Mouse (Mus musculus) ES-E14 (cell line): ENCODE data around the gene Dennd4a. TPM values are rescaled to one million over a fixed set of nuclear protein-coding genes. Genes with fewer than 3 reads are reported as not detected.

Experiments used
- DNase-seq: peaks from one replicate; pipeline ENCODE4 v3.0.0-alpha.2; 2013; ENCODE audit warnings: low read depth, low spot score
- H3K27ac ChIP-seq: 2 replicates; pipeline ENCODE4 v1.5.1; 2012; ENCODE audit warnings: low read depth, mild to moderate bottlenecking, low read length, moderate library complexity, mixed read lengths; ENCODE audit not compliant: poor library complexity, insufficient read depth, severe bottlenecking
- H3K36me3 ChIP-seq: 2 replicates; pipeline ENCODE4 v1.6.1; 2012; ENCODE audit warnings: mild to moderate bottlenecking, low read length, moderate library complexity, mixed read lengths; ENCODE audit not compliant: control insufficient read depth, poor library complexity, insufficient read depth, severe bottlenecking
- H3K4me1 ChIP-seq, 2 experiments: fragments of 150-350 bp in 1 of 2; sonication (generic) in 1 of 2; 2 replicates each; pipeline ENCODE4 v1.6.1; 2012; ENCODE audit warnings: low read length in 2 of 2, mild to moderate bottlenecking in 1 of 2, mixed read lengths in 1 of 2; ENCODE audit not compliant: control insufficient read depth in 2 of 2, insufficient read depth in 2 of 2, poor library complexity in 1 of 2
- H3K4me3 ChIP-seq, 2 experiments: fragments of 150-350 bp in 1 of 2; sonication (generic) in 1 of 2; 2 replicates each; pipeline ENCODE4 v1.5.1; 2012; ENCODE audit warnings: low read length in 2 of 2, low read depth in 1 of 2, mild to moderate bottlenecking in 1 of 2, mixed read lengths in 1 of 2; ENCODE audit not compliant: insufficient read depth in 1 of 2, poor library complexity in 1 of 2, severe bottlenecking in 1 of 2
- H3K9ac ChIP-seq: 2 replicates; pipeline ENCODE4 v1.6.1; 2012; ENCODE audit warnings: low read depth, mild to moderate bottlenecking, low read length, mixed read lengths; ENCODE audit not compliant: poor library complexity, insufficient read depth, severe bottlenecking
- H3K9me3 ChIP-seq: fragments of 150-350 bp; sonication (generic); 2 replicates; pipeline ENCODE4 v1.6.1; 2012; ENCODE audit warnings: low read depth, mild to moderate bottlenecking, low read length; ENCODE audit not compliant: control insufficient read depth, insufficient read depth
- CHD2 ChIP-seq: IDR thresholded peaks from 2 replicates; pipeline ENCODE4 v1.6.1; 2014; ENCODE audit warnings: mild to moderate bottlenecking, low read depth, low read length, inconsistent platforms
- HCFC1 ChIP-seq: IDR thresholded peaks from 2 replicates; pipeline ENCODE4 v1.6.1; 2012; ENCODE audit warnings: low read length, inconsistent platforms, borderline replicate concordance; ENCODE audit not compliant: insufficient read depth
- MAFK ChIP-seq: IDR thresholded peaks from 2 replicates; pipeline ENCODE4 v1.6.1; 2014; ENCODE audit warnings: mild to moderate bottlenecking, low read depth, low read length, inconsistent platforms; ENCODE audit not compliant: insufficient read depth
- ZC3H11A ChIP-seq: IDR thresholded peaks from 2 replicates; pipeline ENCODE4 v1.6.1; 2012; ENCODE audit warnings: low read depth, mild to moderate bottlenecking, inconsistent platforms, low read length, borderline replicate concordance
- ZNF384 ChIP-seq: IDR thresholded peaks from 2 replicates; pipeline ENCODE4 v1.6.1; 2012; ENCODE audit warnings: low read depth, low read length, inconsistent platforms
- in situ Hi-C, 2 experiments: fragments of 600-800 bp; cut with MboI; formaldehyde crosslinking; loops; one replicate each; pipeline ENCODE4 v1.15.1; 2025; ENCODE audit warnings: low sequenced_read_pairs in 2 of 2, inconsistent platforms in 1 of 2; ENCODE audit not compliant: unreplicated experiment in 2 of 2
- total RNA-seq: library from RNA; depleted of rRNA; stranded (reverse); fragments of 300-350 nt; gene quantifications from 2 replicates; pipeline ENCODE4 v1.2.3, GENCODE M21; 2012

Dennd4a gene
- total RNA-seq, 1 experiment, result 3.7 TPM

DNA sequence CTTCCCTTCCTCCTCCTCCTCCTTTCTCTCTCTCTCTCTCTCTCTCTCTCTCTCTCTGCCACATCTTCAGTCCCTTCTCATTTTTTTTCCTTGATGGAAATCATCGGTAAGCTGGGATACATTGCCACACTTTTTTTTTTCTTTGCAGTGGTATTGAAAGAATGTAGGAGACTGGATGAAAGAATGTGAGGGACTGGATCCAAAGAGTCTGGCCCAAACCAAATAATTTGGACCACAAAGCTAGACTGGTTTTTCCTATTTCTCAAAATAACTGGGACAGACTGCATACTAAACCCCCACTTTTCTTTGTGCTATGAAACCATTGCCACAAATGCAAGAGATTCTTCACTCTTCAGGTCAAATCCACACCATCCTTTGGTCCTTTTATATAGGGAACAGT is 19.5 kb upstream of the Dennd4a start:
- H3K27ac ChIP-seq, result no peak overlapping the region
- no peak overlapping the region for H3K9ac ChIP-seq
- no peak overlapping the region for H3K4me3 ChIP-seq
- no peak for DNase-seq
- in situ Hi-C loops, result no loop called here
- H3K4me1 ChIP-seq, result no peaks in the 10 kb centered on the region
- H3K9me3 ChIP-seq, result no peaks in the 10 kb centered on the region
- H3K36me3 ChIP-seq, result no peaks in the 10 kb centered on the region
- TF ChIP-seq HCFC1, result no peak
- no peak for TF ChIP-seq MAFK
- TF ChIP-seq ZNF384, result no peak
- no peak for TF ChIP-seq ZC3H11A
- TF ChIP-seq CHD2, result no peak

DNA sequence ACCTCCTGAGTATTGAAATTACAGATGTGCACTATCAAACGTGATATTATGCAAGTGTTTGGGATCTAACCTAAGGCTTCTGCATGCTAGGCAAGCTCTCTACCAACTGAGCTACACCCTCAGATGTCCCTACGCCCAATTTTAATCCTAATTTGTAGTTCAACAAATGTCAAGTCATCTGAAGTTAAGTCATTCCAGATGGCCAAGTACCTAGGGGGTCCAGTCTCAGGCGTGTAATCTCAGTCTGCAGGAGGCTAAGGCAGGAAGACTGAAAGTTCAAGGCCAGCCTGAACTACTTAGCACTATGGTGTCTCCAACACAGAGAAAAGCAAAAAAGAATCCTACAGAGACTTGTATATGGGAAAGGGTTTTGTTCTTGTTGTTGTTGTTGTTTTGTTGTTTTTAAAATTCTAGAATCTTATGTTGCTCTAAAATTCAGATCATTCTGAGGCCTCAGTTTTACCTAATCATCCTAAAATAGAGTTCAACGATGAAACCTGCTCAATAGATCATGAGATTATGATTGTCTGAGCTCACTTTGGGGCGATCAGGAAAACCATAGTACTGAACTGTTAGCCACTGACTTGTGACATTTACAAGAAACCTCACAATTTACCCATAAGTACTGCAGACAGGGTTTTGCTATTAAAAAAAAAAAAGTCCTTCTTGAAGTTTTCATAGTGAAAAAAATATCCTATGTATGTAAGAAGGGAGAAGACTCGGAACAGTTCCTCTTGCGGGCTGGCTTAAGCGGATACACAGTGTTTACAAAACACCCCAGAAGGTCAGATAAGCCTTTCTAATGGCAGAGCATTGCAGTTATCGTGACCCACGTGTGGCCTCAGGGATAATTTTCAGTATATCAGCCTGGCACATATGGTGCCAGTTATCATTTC is 18.5 kb upstream of the Dennd4a start:
- DNase-seq, result no peak
- Histone ChIP-seq H3K27ac (no peak overlapping the region), H3K4me1 (no peaks in the 10 kb centered on the region), H3K4me3 (no peak overlapping the region), H3K9me3 (no peaks in the 10 kb centered on the region), H3K9ac (no peak overlapping the region), H3K36me3 (no peaks in the 10 kb centered on the region)
- in situ Hi-C loops, result no loop called here
- TF ChIP-seq HCFC1 (no peak), ZC3H11A (no peak), ZNF384 (no peak), CHD2 (no peak), MAFK (no peak)

DNA sequence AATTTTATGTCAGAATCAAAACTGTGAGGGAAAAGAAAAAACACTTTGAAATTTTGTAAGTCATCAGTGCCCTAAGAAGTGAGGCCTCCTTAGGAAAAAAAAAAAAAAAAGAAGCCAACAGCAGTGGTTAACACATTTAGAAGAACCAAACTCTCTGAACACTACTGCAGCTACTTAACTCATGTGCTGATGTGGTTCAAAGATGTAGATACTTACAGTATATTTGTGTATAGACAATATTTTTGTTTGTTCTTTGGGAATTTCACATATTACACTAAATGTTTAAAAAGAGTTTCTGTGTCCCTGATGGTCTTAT is 17.9 kb upstream of the Dennd4a start:
- no peaks in the 10 kb centered on the region for H3K9me3 ChIP-seq
- H3K9ac ChIP-seq, result no peak overlapping the region
- no peaks in the 10 kb centered on the region for H3K36me3 ChIP-seq
- no peak for TF ChIP-seq ZNF384
- no peaks in the 10 kb centered on the region for H3K4me1 ChIP-seq
- no peak overlapping the region for H3K4me3 ChIP-seq
- H3K27ac ChIP-seq, result no peak overlapping the region
- in situ Hi-C loops, result no loop called here
- no peak for DNase-seq

DNA sequence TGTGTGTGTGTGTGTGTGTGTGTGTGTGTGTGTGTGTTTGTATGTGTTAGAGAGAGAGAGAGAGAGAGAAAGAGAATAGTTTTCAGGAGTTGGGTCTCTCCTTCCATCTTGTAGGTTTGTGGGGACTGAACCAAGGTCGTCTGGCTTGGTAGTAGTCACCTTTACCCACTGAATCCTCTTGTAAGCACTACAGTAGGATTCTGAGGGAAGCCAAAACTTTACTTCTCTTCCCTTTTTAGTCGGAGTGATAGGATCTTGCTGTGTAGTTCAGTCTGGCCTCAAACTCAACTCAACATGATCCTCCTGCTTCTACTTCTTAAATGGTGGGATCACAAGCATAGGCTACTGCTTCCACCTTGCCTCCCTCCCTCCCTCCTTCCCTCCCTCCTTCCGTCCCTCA is 17.3 kb upstream of the Dennd4a start:
- no peaks in the 10 kb centered on the region for H3K9me3 ChIP-seq
- in situ Hi-C loops, result no loop called here
- DNase-seq, result no peak
- TF ChIP-seq HCFC1 (no peak), CHD2 (no peak), MAFK (no peak), ZNF384 (no peak), ZC3H11A (no peak)
- H3K4me1 ChIP-seq, result no peaks in the 10 kb centered on the region
- H3K36me3 ChIP-seq, result no peaks in the 10 kb centered on the region
- H3K9ac ChIP-seq, result no peak overlapping the region
- no peak overlapping the region for H3K4me3 ChIP-seq
- no peak overlapping the region for H3K27ac ChIP-seq
